Mouse (Mus musculus) embryo, embryonic 10.5 days (tissue): ENCODE measurements around the gene Cacng4.

ENCODE experiments used
- DNase-seq: peaks from one replicate; pipeline ENCODE4 v3.0.0-alpha.2; 2015; ENCODE audit warnings: low spot score

Gene Cacng4

DNA sequence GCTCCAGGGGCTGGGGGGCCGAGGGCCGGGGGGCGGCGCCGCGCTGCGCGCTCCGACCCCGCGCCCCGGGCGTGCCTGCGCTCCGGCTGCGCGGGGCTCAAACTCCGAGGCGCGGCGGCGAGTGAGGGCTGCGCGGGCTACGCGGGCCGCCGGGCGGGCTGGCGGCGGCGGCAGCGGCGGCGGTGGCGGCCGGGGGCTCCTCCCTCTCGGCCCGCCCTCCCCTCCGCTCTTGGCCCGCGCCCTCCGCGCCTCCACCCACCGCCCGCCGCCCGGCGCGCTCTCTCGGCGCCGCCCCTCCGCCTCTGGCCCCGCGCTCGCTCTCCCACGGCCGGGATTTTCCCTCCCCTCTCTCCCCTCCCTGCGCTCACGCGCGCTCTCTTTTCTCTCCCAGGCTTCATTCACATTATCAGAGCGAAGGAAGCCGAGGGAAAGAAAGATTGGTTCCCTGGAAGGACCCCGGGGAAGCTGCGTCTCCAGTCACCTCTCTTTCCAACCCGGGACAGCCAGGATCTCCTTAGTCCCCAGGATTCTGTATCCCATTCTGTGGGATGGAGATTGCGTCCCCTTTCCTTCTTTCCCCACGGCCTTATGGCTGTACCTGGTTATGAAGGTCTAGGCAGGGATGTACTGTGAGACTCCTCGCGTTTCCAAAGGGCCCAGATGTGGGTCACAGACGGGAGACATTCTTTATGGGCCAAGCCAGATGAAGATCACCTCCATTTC is at the start of gene Cacng4:
Gene Cacng4, minus strand, starts transcription at position 11 of the 723 bp plus-strand sequence.
- peak; percentile 65 for DNase-seq

DNA sequence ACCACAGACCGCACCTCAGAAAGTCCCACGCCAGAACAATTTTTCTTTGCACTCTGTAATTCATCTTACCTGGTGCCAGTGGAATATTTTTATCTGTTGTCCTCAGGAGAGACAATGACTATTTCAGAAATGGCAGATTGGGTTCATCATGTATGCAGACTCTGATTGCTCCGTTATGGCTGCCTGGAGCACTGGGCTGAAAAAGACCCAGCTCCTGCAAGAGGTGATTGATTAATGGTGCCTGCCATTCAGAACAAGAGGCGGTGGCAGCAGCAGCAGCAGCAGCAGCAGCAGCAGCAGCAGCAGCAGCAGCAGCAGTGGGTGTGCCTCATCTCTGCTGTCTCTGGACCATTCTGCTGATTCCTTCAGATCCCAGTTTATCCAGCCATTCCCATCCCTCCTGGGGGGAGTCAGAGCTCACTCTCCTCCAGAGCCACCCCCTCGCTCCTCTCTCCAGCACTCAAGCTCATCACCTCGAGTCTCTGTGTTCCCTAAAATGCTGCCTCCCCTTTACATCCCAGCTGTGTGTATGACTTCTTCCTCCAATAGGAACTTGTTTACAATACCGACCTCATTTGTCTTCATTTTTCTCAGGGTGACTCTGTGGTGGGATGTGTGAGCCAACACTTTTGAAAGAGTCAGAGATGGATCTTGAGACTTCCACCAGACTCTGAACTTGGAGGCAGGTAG is 39.1 kb upstream of the Cacng4 start:
- DNase-seq, result no peak

DNA sequence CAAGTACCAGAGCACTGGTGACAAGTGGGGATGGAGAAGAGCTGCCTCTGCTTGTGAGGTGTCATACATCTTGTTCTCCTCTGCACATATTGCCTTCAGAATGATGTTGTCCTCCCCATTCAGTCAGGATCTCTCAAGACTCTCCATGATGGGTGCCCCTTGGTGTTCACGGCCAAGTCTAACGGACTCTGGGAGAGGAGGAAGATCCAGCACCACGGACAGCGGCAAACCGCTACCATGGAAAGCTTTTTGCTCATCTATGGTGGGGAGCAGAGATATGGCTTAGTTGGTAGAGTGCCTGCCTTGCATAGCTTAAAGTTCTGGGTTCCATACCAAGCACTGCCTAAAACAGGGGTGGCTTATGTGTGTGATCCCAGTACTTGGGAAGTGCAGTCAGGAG is 22.8 kb upstream of the Cacng4 start:
- peak; percentile 74 for DNase-seq

GRCm38 (mm10) chr11:107812941-107813648 is 18.7 kb upstream of the Cacng4 start:
- no peak for DNase-seq

- DNase-seq, result no peak
Measured at GRCm38 (mm10) chr11:107812429-107812828, 18.1 kb upstream of the Cacng4 start.

DNA sequence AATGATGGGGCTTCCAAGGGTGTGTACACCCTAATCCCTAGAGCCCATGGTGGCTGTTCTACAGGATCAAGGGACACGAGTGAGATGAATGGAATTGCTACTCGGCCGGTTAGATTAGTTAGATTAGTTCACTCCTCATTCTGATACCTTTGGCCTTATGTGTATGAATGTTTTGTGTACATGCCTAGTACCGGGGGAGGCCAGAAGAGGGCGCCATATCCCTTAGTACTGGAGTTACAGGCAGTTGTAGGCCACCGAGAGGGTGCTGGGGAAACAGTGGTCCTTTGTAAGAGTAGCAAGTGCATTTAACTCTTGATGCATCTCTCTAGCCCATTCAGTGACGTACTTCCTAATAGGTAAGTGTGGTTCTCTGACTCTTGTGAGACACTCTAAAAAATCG is 14.2 kb upstream of the Cacng4 start:
- DNase-seq, result peak; percentile 34

DNA sequence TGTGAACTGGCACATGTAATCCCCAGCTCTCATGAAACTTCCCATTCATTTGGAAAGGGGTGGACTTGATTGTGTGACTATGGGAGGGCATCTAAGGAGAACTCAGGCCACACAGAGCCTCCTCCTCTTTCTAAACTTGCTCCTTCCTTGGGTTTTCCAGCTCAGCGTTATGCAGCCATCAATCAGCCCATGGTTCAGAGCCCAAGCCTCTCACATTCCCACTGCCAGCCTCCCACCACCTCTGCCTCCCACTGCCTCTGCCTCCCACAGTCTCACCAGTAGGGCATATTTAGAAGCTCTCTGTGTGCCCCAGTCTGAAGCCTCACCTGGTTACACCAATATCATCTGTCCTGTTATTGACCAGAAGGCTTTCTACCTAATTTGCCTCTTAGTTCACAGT is 11.7 kb upstream of the Cacng4 start:
- no peak for DNase-seq

DNA sequence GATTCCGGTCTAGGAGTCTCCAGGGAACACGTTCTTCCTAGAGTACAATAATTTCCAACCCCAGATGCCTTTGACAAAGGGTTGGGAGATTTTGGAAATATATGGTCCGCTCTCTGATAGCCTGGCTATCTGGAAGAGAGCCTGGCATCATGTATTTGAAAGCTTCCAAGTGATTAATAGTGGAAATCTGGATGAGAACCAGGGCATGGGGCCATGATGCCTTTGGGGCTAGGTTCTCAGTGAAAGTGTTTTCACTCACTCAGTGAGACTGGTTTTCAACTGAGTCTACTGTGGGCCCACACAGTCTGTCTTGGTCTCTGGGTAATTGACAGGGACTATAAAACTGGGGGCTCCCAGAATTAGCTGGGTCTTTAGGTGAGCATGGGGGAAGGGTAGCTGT is 7.6 kb upstream of the Cacng4 start:
- no peak for DNase-seq

DNA sequence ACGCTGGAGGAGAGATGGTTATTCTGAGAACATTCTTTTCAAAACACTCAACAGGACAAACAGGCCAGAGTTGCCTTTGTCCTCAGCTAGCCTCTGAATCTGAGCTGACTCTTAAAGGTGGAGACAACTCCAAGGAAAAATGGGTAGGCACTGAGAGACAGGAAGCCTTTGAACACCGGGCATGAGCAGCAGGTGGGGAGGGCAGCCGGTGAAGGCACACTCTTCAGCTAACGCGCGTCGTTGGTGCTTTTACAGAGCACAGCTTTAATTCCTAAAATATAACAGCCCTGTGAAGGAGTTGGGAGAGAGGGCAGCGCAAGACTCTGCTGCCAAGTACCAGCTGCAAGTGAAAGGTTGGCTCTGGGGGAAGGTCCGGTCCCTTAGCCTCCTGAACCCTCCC is 5.0 kb upstream of the Cacng4 start:
- no peak for DNase-seq

DNA sequence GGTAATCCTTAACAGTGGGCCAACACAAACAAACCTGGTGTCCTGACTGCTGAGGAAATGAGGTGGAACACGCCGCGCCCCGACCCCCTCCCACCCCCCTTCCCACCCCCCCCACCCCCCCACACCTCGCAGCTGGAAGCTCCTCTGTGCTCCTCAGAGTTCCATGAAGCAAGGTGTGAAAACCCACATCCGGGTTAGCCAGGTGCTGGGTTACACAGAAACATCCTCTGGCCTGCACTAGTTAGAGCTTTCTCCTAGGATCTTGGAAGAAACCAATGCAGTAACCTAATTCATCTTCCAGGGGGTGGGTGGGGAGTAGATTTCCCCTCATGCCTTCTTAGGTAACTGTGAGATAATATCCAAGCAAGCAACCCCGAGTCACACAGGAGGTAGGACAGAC is 2.0 kb upstream of the Cacng4 start:
- no peak for DNase-seq

GRCm38 (mm10) chr11:107795384-107796035 is 1.2 kb upstream of the Cacng4 start:
- DNase-seq, result no peak

DNA sequence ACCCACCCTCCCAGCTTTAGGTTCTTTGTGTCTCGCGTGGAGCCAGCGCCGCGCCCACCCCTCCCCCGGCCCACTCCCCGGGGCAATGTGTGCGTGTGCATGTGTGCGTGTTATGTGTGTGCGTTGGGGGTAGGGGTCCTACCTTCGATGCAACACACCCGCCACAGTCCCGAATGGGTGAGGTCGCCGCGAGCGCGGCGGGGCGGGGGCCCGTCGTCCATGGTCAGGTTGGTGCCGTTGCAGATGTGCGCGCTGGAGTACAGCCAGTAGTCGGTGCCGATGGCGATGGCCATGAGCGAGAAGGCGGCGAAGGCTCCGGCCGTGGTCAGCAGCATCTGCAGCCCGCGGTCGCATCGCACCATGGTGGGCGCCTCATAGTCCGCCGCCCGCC is 259 bp downstream of the Cacng4 start:
- DNase-seq, result peak; percentile 59

DNA sequence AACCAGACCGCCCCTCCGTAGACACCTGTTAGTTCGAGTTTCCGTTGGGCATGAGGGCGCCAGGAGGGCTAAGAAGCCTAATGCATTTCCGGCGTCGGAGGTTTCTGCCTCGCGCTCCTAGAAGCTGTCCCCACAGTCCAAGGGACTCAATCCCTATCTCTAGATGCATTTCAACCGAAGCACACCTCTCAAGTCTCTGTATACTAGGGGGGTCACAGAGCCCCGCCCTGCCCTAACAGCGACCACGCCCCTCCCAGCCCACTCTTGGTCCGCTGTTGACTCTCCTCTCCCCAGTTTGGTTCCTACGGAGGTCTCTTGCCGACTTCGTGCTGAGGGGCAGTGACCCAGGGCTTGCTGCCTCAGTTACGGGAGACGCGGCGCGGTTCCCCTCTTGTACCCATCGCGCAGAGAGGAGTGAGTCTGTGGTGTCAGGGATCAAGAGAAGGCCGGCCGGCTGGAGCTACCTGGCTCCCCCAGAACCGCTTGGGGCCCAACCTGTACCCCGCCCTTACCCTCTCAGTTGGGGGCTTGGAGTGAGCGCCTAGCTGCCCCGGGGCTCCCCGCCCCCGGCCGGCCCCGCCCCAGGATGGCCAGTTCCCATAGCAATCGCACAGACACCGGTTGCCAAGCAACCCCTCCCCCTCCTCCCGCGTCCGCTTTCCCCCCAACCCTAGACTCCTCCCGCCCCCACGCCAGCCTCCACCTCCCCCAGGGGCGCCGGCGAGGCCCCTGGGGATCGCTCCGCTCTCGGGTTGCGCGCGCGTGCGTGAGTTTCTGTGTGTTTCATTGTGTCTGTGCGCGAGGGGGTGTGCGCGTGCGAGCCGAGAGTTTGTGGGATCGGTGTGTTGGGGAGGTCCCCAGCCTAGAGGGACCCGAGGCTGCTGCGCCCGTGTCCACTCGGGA is 906 bp downstream of the Cacng4 start:
- peak; percentile 74 for DNase-seq

DNA sequence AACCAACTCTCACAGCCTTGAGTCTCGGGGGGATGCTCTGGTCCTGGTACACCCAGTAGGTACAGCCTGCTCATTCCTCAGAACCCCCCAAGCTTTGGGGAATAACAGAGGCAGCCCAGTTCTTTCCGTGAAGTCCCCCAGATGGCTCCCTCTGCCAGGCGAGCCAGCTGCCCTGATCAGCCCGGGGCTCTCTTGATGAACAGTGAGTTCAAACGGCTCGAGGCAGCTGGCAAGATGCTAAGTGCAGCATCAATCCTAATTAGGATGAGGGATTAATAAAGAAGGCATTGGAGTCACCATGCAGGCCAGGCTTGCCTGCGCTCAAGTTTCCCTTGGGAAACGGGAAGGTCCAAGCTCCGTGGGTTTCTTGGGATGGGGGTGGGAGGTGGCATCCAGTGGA is 2.2 kb downstream of the Cacng4 start:
- peak; percentile 31 for DNase-seq

DNA sequence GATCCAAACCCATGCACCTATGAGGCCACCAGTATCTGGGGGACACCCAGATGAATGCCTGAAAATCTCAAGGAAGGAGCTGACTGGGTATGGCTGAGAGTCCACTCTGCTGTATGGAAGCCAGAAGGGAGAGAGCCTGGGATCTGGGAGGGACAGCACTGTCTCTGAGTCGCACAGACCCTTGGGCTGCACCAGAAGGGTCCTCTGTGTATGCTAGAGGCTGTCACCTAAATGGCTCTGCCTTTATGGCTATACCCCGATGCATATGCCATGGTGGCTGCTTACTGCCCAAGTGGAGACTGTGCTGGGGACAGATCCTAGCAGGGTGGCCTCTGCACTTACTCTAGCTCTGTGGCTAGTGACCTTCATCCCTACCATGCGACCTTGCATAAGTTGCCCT is 8.6 kb downstream of the Cacng4 start:
- DNase-seq, result no peak

DNA sequence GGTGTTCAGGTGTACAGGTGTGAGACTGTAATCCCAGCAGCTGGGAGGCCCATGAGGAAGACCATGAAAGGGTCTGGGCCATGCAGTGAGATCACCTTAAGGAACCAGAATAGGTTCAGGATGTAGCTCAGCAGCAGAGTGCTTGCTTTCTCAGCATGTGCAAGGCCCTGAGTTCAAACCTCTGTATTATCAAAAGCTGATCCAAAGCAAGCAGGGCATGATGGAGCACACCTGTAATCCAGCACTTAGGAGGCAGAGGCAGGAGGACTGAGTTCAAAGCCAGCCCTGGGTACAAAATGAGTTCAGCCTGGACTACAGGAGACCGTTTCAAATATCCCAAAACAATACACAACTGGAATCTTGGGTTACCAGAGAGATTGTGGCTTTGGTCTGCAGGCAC is 9.1 kb downstream of the Cacng4 start:
- DNase-seq, result peak; percentile 52

- peak; percentile 44 for DNase-seq
Measured at GRCm38 (mm10) chr11:107783861-107784754, 10.2 kb downstream of the Cacng4 start.

GRCm38 (mm10) chr11:107782591-107782990 is 11.8 kb downstream of the Cacng4 start:
- DNase-seq, result no peak

DNA sequence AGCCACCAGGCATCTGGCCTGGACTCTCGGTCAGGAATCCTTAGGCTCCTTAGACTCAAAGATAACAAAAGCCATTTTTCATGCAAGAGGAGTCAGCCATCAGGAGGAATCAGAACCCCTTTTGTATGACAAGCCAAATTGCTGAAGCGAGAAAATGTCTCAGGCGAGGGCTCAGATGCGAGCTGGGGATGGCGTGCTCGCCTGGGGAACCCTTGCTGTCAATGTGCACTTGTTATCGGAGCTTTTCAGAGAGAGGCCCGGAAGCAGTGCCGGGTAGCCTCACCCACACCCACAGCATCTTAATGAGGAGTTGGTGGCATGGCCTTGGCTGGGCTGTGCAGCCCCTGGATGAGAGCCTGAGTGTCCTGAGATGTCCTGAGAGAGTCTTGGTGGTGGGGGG is 15.5 kb downstream of the Cacng4 start:
- no peak for DNase-seq

GRCm38 (mm10) chr11:107777487-107777886 is 16.9 kb downstream of the Cacng4 start:
- DNase-seq, result no peak

- DNase-seq, result no peak
Measured at GRCm38 (mm10) chr11:107773312-107773711, 21.0 kb downstream of the Cacng4 start.
